Mouse (Mus musculus): Measurements from ENCODE around the gene Il20ra. TPM values are rescaled to one million over a fixed set of nuclear protein-coding genes. Genes with fewer than 3 reads are reported as not detected.

Il20ra gene
- total and polyA plus RNA-seq, 3 experiments: not detected

GRCm38 (mm10) chr10:19711020-19711419 is 1.4 kb upstream of the Il20ra start:
- in situ Hi-C loops (cut with MboI; ENCODE audit: low pct_ligation_motif_present, low pct_unique_long_range_greater_than_20kb, low sequenced_read_pairs): loop anchor here (5.0 kb wide), 1 partner anchor 181 kb away; no protein-coding TSS in a partner anchor

GRCm38 (mm10) chr10:19711551-19712171 is 709 bp upstream of the Il20ra start:
- H3K9ac ChIP-seq (ENCODE audit: insufficient read depth, low read depth): no peak overlapping the region
- no peaks in the 10 kb centered on the region for H3K9me3 ChIP-seq (replicated peaks; ENCODE audit: low read length)
- DNase-seq (ENCODE audit: extremely low read depth): peak; percentile 40
- no peaks in the 10 kb centered on the region for H3K36me3 ChIP-seq (replicated peaks in 1 of 2; ENCODE audit: control insufficient read depth in 1 of 2, insufficient read depth in 1 of 2, low read length in 1 of 2)
- dilution Hi-C loops (cut with MboI; ENCODE audit: extremely low pct_ligation_motif_present, extremely low pct_unique_long_range_greater_than_20kb, low sequenced_read_pairs) (no loop called here), in situ Hi-C loops (cut with MboI; ENCODE audit: low pct_ligation_motif_present, low pct_unique_long_range_greater_than_20kb, low sequenced_read_pairs) (loop anchor here (5.0 kb wide), 1 partner anchor 181 kb away; no protein-coding TSS in a partner anchor)
- TF ChIP-seq GABPA (IDR thresholded peaks at IDR 0.05; ENCODE audit: insufficient replicate concordance, low read depth, low read length) (no peak), CTCF (conservative IDR thresholded peaks at IDR 0.05 in 1 of 2, IDR thresholded peaks at IDR 0.05 in 1 of 2; ENCODE audit: low read depth in 2 of 2, low read length in 2 of 2) (peak; percentile 36 to 56; a peak in 2 of 4 replicates)
- no peak overlapping the region for H3K4me3 ChIP-seq (replicated peaks in 1 of 3; ENCODE audit: low read depth in 2 of 3, low read length in 2 of 3, poor library complexity in 1 of 3)
- H3K79me2 ChIP-seq (replicated peaks; ENCODE audit: control insufficient read depth, extremely low read depth, insufficient read depth, poor library complexity, severe bottlenecking): no peaks in the 10 kb centered on the region
- H3K4me1 ChIP-seq (ENCODE audit: control insufficient read depth in 1 of 2, insufficient read depth in 2 of 2): no peaks in the 10 kb centered on the region; a peak in 1 of 4 replicates
- peak overlapping the region; percentile 47; the same call in 1 of the 2 replicates for H3K4me2 ChIP-seq (ENCODE audit: insufficient read depth, low read depth, poor library complexity, severe bottlenecking)
- no peaks in the 10 kb centered on the region for H3K27me3 ChIP-seq (replicated peaks)
- no peak overlapping the region for H3K27ac ChIP-seq (ENCODE audit: insufficient read depth, low read depth)

More at GRCm38 (mm10) chr10:19711020-19711419, 1.4 kb upstream of the Il20ra start:
- no peak overlapping the region for H3K4me2 ChIP-seq (ENCODE audit: insufficient read depth, low read depth, poor library complexity, severe bottlenecking)
- no peak for DNase-seq (ENCODE audit: extremely low read depth)
- TF ChIP-seq HCFC1 (IDR thresholded peaks at IDR 0.05; ENCODE audit: low read depth, low read length) (no peak), USF1 (IDR thresholded peaks at IDR 0.05; ENCODE audit: low read depth, low read length) (no peak), IRF4 (IDR thresholded peaks at IDR 0.05; ENCODE audit: low read depth, low read length) (no peak), MYC (IDR thresholded peaks at IDR 0.05; ENCODE audit: low read depth, low read length) (no peak), ZKSCAN1 (IDR thresholded peaks at IDR 0.05; ENCODE audit: borderline replicate concordance, low read depth, low read length) (no peak), ZMIZ1 (IDR thresholded peaks at IDR 0.05; ENCODE audit: low read depth, low read length) (no peak), MEF2A (IDR thresholded peaks at IDR 0.05; ENCODE audit: borderline replicate concordance, low read depth, low read length) (no peak), CTCF (conservative IDR thresholded peaks at IDR 0.05 in 1 of 2, IDR thresholded peaks at IDR 0.05 in 1 of 2; ENCODE audit: low read depth in 2 of 2, low read length in 2 of 2) (no peak), ELF1 (IDR thresholded peaks at IDR 0.05; ENCODE audit: low read depth, low read length) (no peak), PAX5 (IDR thresholded peaks at IDR 0.05; ENCODE audit: low read length) (no peak), ZNF384 (IDR thresholded peaks at IDR 0.05; ENCODE audit: low read depth, low read length) (no peak), NELFE (IDR thresholded peaks at IDR 0.05; ENCODE audit: low read depth, low read length) (no peak), RCOR1 (conservative IDR thresholded peaks at IDR 0.05; ENCODE audit: low read depth, low read length) (no peak), JUND (conservative IDR thresholded peaks at IDR 0.05; ENCODE audit: low read depth, low read length) (no peak)
- H3K36me3 ChIP-seq (replicated peaks in 1 of 2; ENCODE audit: control insufficient read depth in 1 of 2, insufficient read depth in 1 of 2, low read length in 1 of 2): no peaks in the 10 kb centered on the region
- dilution Hi-C loops (cut with MboI; ENCODE audit: extremely low pct_ligation_motif_present, extremely low pct_unique_long_range_greater_than_20kb, low sequenced_read_pairs): no loop called here
- H3K9me3 ChIP-seq (replicated peaks; ENCODE audit: low read length): no peaks in the 10 kb centered on the region
- H3K4me3 ChIP-seq (replicated peaks in 1 of 3; ENCODE audit: low read depth in 2 of 3, low read length in 2 of 3, poor library complexity in 1 of 3): no peak overlapping the region
- H3K27ac ChIP-seq (ENCODE audit: insufficient read depth, low read depth): no peak overlapping the region
- H3K9ac ChIP-seq (ENCODE audit: insufficient read depth, low read depth): no peak overlapping the region
- H3K27me3 ChIP-seq (replicated peaks): no peaks in the 10 kb centered on the region
- H3K79me2 ChIP-seq (replicated peaks; ENCODE audit: control insufficient read depth, extremely low read depth, insufficient read depth, poor library complexity, severe bottlenecking): no peaks in the 10 kb centered on the region
- peaks cover 0 to under 1% of the 10 kb centered on the region in 2 experiments; a peak in 1 of 4 replicates for H3K4me1 ChIP-seq (ENCODE audit: control insufficient read depth in 1 of 2, insufficient read depth in 2 of 2)

Measured in CH12.LX (cell line).